Mouse (Mus musculus): ENCODE measurements at regions not wholly inside any gene's neighbourhood (a gene's known extent, or its start where the extent isn't known, plus 50 kb on each side); places are given as distances from the start of the nearest gene placed in this dataset.
"Not testable (repeated sequence)": the region's sequence is repeated elsewhere in the genome, so short reads cannot be mapped to it uniquely, and the experiment has no call there.

- H3K27me3 ChIP-seq (ENCODE audit: insufficient read depth, low read length): no peaks in the 10 kb centered on the region
- TF ChIP-seq CTCF (IDR thresholded peaks at IDR 0.05; ENCODE audit: low read depth): no peak
- H3K36me3 ChIP-seq (ENCODE audit: insufficient read depth): no peaks in the 10 kb centered on the region
- H3K9ac ChIP-seq: no peak overlapping the region
- no peaks in the 10 kb centered on the region for H3K4me1 ChIP-seq (ENCODE audit: insufficient read depth)
- ATAC-seq (no peak), DNase-seq (no peak)
- no peaks in the 10 kb centered on the region for H3K9me3 ChIP-seq (ENCODE audit: low read length)
- 92% methylated on average over 9 of the region's 9 CpGs for WGBS
- H3K4me3 ChIP-seq (ENCODE audit: low read depth, low read length): no peak overlapping the region
- H3K4me2 ChIP-seq (ENCODE audit: low read depth): no peak overlapping the region
- H3K27ac ChIP-seq (ENCODE audit: low read depth, low read length): no peak overlapping the region
Measured at GRCm38 (mm10) chr12:33496306-33496705, 66.9 kb downstream of the Twistnb start.

DNA sequence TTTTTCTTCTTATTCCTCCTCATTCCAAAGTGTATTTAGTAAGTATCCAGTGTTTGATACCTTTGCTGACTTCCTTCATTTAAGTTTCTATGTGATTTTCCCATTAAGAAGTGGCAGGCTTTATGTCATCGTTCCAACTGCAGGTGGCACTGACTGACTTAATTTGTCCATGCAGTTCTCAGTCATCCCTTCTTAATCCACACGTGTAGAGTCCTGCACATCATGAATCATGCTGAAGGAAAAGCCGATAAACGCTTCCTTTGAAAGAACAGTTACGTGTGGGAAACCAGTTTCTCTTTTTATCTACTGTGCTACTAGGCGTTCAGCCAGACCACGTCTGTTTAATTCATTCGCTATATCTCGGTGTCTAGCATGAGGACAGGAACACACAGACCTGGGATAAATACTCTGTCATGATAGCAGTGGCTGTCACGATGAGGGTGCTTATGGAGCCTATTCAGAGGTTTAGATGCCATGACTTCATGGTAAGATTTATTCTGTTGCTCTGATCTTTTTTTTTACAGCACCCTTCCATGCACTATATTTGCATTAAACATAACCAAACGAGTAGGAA, 68.0 kb downstream of the Twistnb start:
- Histone ChIP-seq H3K4me1 (ENCODE audit: insufficient read depth) (no peaks in the 10 kb centered on the region), H3K9ac (no peak overlapping the region), H3K4me3 (ENCODE audit: low read depth, low read length) (no peak overlapping the region), H3K9me3 (ENCODE audit: low read length) (no peaks in the 10 kb centered on the region), H3K27me3 (ENCODE audit: insufficient read depth, low read length) (no peaks in the 10 kb centered on the region), H3K4me2 (ENCODE audit: low read depth) (no peak overlapping the region), H3K27ac (ENCODE audit: low read depth, low read length) (no peak overlapping the region), H3K36me3 (ENCODE audit: insufficient read depth) (no peaks in the 10 kb centered on the region)
- peak; percentile 25; the same call in 1 of the 2 replicates for TF ChIP-seq CTCF (IDR thresholded peaks at IDR 0.05; ENCODE audit: low read depth)
- WGBS: 52% methylated on average over 11 of the region's 11 CpGs
- ATAC-seq (no peak), DNase-seq (peak; percentile 18)

- Histone ChIP-seq H3K9ac (no peak overlapping the region), H3K9me3 (ENCODE audit: low read length) (no peaks in the 10 kb centered on the region), H3K27me3 (ENCODE audit: insufficient read depth, low read length) (no peaks in the 10 kb centered on the region), H3K4me1 (ENCODE audit: insufficient read depth) (no peaks in the 10 kb centered on the region), H3K4me2 (ENCODE audit: low read depth) (no peak overlapping the region), H3K4me3 (ENCODE audit: low read depth, low read length) (no peak overlapping the region), H3K36me3 (ENCODE audit: insufficient read depth) (no peaks in the 10 kb centered on the region), H3K27ac (ENCODE audit: low read depth, low read length) (no peak overlapping the region)
- DNase-seq (peak; percentile 38), ATAC-seq (peak; percentile 69; the same call in 1 of the 2 replicates)
- 87% methylated on average over 7 of the region's 7 CpGs for WGBS
- no peak for TF ChIP-seq CTCF (IDR thresholded peaks at IDR 0.05; ENCODE audit: low read depth)
Measured at GRCm38 (mm10) chr12:33541566-33541965, 112.1 kb downstream of the Twistnb start.

DNA sequence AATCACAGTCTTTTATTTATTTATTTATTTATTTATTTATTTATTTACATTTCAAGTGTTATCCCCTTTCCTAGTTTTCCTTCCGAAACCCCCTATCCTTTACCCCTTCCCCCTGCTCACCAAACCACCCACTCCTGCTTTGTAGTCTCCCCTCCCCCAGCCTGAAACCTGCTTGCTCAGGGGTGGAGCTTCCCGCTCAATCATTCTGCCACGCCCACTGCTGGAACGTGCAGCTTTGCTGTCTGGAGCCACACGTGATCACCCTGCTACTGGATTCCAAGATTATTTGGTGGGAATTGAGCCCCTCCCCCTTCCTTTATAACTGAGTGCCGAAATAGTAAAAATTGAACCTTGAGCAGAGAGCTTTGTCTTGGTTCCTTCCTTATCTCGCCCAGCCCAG, 122.2 kb downstream of the Twistnb start:
- not testable (repeated sequence) for H3K27ac ChIP-seq (ENCODE audit: low read depth, low read length); H3K9ac ChIP-seq; H3K4me1 ChIP-seq (ENCODE audit: insufficient read depth); H3K4me3 ChIP-seq (ENCODE audit: low read depth, low read length); ATAC-seq; H3K27me3 ChIP-seq (ENCODE audit: insufficient read depth, low read length); DNase-seq; H3K4me2 ChIP-seq (ENCODE audit: low read depth); H3K36me3 ChIP-seq (ENCODE audit: insufficient read depth); H3K9me3 ChIP-seq (ENCODE audit: low read length)
- 43% methylated on average over 7 of the region's 7 CpGs for WGBS

- H3K4me1 ChIP-seq (ENCODE audit: insufficient read depth): no peaks in the 10 kb centered on the region
- no peak for ATAC-seq
- 99% methylated on average over 3 of the region's 3 CpGs for WGBS
Measured at GRCm38 (mm10) chr12:33552231-33552630, 122.8 kb downstream of the Twistnb start.

DNA sequence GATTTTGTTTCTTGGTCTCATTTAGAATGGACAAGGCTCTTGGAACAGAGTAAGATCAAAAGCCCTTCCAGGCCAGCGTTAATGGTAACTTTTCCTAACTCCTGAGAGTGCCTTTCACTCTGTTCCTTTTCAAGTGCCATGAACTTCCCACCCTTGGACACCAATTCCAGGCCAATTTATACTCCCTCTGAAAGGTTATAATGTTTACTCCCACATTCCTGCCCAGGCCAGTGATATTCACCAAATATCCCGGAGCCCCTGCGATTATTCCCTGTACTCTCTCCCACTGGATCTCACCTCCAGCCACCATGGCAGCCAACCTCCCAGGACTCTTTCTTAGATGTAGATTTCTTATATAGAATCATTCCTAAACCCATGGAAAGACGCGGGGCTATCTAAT, 123.2 kb downstream of the Twistnb start:
- TF ChIP-seq CTCF (IDR thresholded peaks at IDR 0.05; ENCODE audit: low read depth): no peak
- Histone ChIP-seq H3K27ac (ENCODE audit: low read depth, low read length) (no peak overlapping the region), H3K9ac (no peak overlapping the region), H3K4me1 (ENCODE audit: insufficient read depth) (no peaks in the 10 kb centered on the region), H3K4me2 (ENCODE audit: low read depth) (no peak overlapping the region), H3K36me3 (ENCODE audit: insufficient read depth) (no peaks in the 10 kb centered on the region), H3K27me3 (ENCODE audit: insufficient read depth, low read length) (no peaks in the 10 kb centered on the region), H3K4me3 (ENCODE audit: low read depth, low read length) (no peak overlapping the region), H3K9me3 (ENCODE audit: low read length) (no peaks in the 10 kb centered on the region)
- WGBS: 93% methylated on average over 5 of the region's 5 CpGs
- ATAC-seq: no peak
- no peak for DNase-seq

More at GRCm38 (mm10) chr12:33552231-33552630, 122.8 kb downstream of the Twistnb start:
- no peak for DNase-seq
- no peak overlapping the region for H3K27ac ChIP-seq (ENCODE audit: low read depth, low read length)
- H3K4me2 ChIP-seq (ENCODE audit: low read depth): no peak overlapping the region
- no peaks in the 10 kb centered on the region for H3K9me3 ChIP-seq (ENCODE audit: low read length)
- H3K27me3 ChIP-seq (ENCODE audit: insufficient read depth, low read length): no peaks in the 10 kb centered on the region
- H3K4me3 ChIP-seq (ENCODE audit: low read depth, low read length): no peak overlapping the region
- TF ChIP-seq CTCF (IDR thresholded peaks at IDR 0.05; ENCODE audit: low read depth): no peak
- no peaks in the 10 kb centered on the region for H3K36me3 ChIP-seq (ENCODE audit: insufficient read depth)
- no peak overlapping the region for H3K9ac ChIP-seq

GRCm38 (mm10) chr12:33553731-33554130, 124.3 kb downstream of the Twistnb start:
- no peak for TF ChIP-seq CTCF (IDR thresholded peaks at IDR 0.05; ENCODE audit: low read depth)
- WGBS: 8% methylated on average over 4 of the region's 4 CpGs
- H3K9ac ChIP-seq: no peak overlapping the region
- H3K9me3 ChIP-seq (ENCODE audit: low read length): no peaks in the 10 kb centered on the region
- no peak overlapping the region for H3K4me3 ChIP-seq (ENCODE audit: low read depth, low read length)
- H3K4me1 ChIP-seq (ENCODE audit: insufficient read depth): no peaks in the 10 kb centered on the region
- ATAC-seq (no peak), DNase-seq (no peak)
- H3K4me2 ChIP-seq (ENCODE audit: low read depth): no peak overlapping the region
- no peaks in the 10 kb centered on the region for H3K36me3 ChIP-seq (ENCODE audit: insufficient read depth)
- no peaks in the 10 kb centered on the region for H3K27me3 ChIP-seq (ENCODE audit: insufficient read depth, low read length)
- no peak overlapping the region for H3K27ac ChIP-seq (ENCODE audit: low read depth, low read length)

All from forebrain, postnatal 0 days (tissue).